Mouse (Mus musculus) MEL (cell line): Measurements from ENCODE around the gene Galnt3. TPM values are rescaled to one million over a fixed set of nuclear protein-coding genes. Genes with fewer than 3 reads are reported as not detected.

ENCODE experiments used
- DNase-seq: peaks from one replicate; pipeline ENCODE4 v3.0.0; 2011; ENCODE audit warnings: low read depth, low spot score
- H3K27ac ChIP-seq: 2 replicates; pipeline ENCODE4 v1.5.1; 2012; ENCODE audit warnings: low read depth, mild to moderate bottlenecking, control low read depth, low read length, moderate library complexity; ENCODE audit not compliant: control insufficient read depth
- H3K27me3 ChIP-seq, 2 experiments: fragments of 150-350 bp in 1 of 2; sonication (generic) in 1 of 2; 2 replicates each; pipeline ENCODE4 v1.6.1; 2012; ENCODE audit warnings: low read length in 2 of 2, mild to moderate bottlenecking in 2 of 2, improper control_type of control experiment in 1 of 2, moderate library complexity in 1 of 2; ENCODE audit not compliant: insufficient read depth in 2 of 2, control insufficient read depth in 1 of 2
- H3K36me3 ChIP-seq, 2 experiments: 2 replicates each; pipeline ENCODE4 v1.6.1; 2012 to 2014; ENCODE audit warnings: low read length in 2 of 2, improper control_type of control experiment in 1 of 2, inconsistent platforms in 1 of 2, mild to moderate bottlenecking in 1 of 2; ENCODE audit not compliant: insufficient read depth in 2 of 2, control insufficient read depth in 1 of 2
- H3K4me1 ChIP-seq, 2 experiments: fragments of 150-350 bp in 1 of 2; sonication (generic) in 1 of 2; 2 replicates each; pipeline ENCODE4 v1.6.1; 2012; ENCODE audit warnings: low read length in 2 of 2, improper control_type of control experiment in 1 of 2, mild to moderate bottlenecking in 1 of 2; ENCODE audit not compliant: insufficient read depth in 2 of 2, control insufficient read depth in 1 of 2
- H3K4me3 ChIP-seq, 2 experiments: fragments of 150-350 bp in 1 of 2; sonication (generic) in 1 of 2; 2 replicates each; pipeline ENCODE4 v1.5.1; 2012; ENCODE audit warnings: low read depth in 2 of 2, low read length in 2 of 2, mild to moderate bottlenecking in 2 of 2, moderate library complexity in 2 of 2, control low read depth in 1 of 2, improper control_type of control experiment in 1 of 2; ENCODE audit not compliant: control insufficient read depth in 1 of 2, insufficient read depth in 1 of 2
- H3K79me2 ChIP-seq: 2 replicates; pipeline ENCODE4 v1.6.1; 2012; ENCODE audit warnings: mild to moderate bottlenecking, low read length, moderate library complexity; ENCODE audit not compliant: control insufficient read depth, poor library complexity, insufficient read depth
- H3K9ac ChIP-seq: 2 replicates; pipeline ENCODE4 v1.6.1; 2012; ENCODE audit warnings: low read depth, mild to moderate bottlenecking, control low read depth, low read length, moderate library complexity; ENCODE audit not compliant: control insufficient read depth, poor library complexity, severe bottlenecking
- H3K9me3 ChIP-seq: fragments of 150-350 bp; sonication (generic); replicated peaks from 2 replicates; pipeline ENCODE4 v1.6.1; 2012; ENCODE audit warnings: mild to moderate bottlenecking, low read length, improper control_type of control experiment, moderate library complexity; ENCODE audit not compliant: insufficient read depth
- BHLHE40 ChIP-seq: IDR thresholded peaks from 2 replicates; pipeline ENCODE4 v1.6.1; 2012; ENCODE audit warnings: low read depth, mild to moderate bottlenecking, inconsistent platforms, low read length, improper control_type of control experiment, borderline replicate concordance
- CHD1 ChIP-seq: IDR thresholded peaks from 2 replicates; pipeline ENCODE4 v1.6.1; 2012; ENCODE audit warnings: low read depth, mild to moderate bottlenecking, inconsistent platforms, low read length, improper control_type of control experiment
- CHD2 ChIP-seq: IDR thresholded peaks from 2 replicates; pipeline ENCODE4 v1.6.1; 2011; ENCODE audit warnings: low read length, improper control_type of control experiment
- CTCF ChIP-seq, 3 experiments: IDR thresholded peaks in 2 of 3; conservative IDR thresholded peaks in 1 of 3; 2 replicates each; pipeline ENCODE4 v1.5.1; 2011 to 2012; ENCODE audit warnings: low read length in 3 of 3, low read depth in 2 of 3, mild to moderate bottlenecking in 2 of 3, improper control_type of control experiment in 1 of 3, inconsistent platforms in 1 of 3, mixed read lengths in 1 of 3, moderate library complexity in 1 of 3; ENCODE audit not compliant: control insufficient read depth in 1 of 3, insufficient read depth in 1 of 3, poor library complexity in 1 of 3, severe bottlenecking in 1 of 3
- E2F4 ChIP-seq: IDR thresholded peaks from 2 replicates; pipeline ENCODE4 v1.6.1; 2011; ENCODE audit warnings: low read depth, low read length, improper control_type of control experiment, borderline replicate concordance
- ELF1 ChIP-seq: IDR thresholded peaks from 2 replicates; pipeline ENCODE4 v1.6.1; 2014; ENCODE audit warnings: low read depth, mild to moderate bottlenecking, inconsistent platforms, low read length, improper control_type of control experiment, moderate library complexity
- EP300 ChIP-seq, 2 experiments: IDR thresholded peaks; 2 replicates each; pipeline ENCODE4 v1.6.1; 2011; ENCODE audit warnings: improper control_type of control experiment in 2 of 2, low read length in 2 of 2, low read depth in 1 of 2, mild to moderate bottlenecking in 1 of 2
- ETS1 ChIP-seq: IDR thresholded peaks from 2 replicates; pipeline ENCODE4 v1.6.1; 2012; ENCODE audit warnings: low read depth, mild to moderate bottlenecking, inconsistent platforms, low read length, improper control_type of control experiment, moderate library complexity
- GABPA ChIP-seq: IDR thresholded peaks from 2 replicates; pipeline ENCODE4 v1.6.1; 2012; ENCODE audit warnings: low read depth, mild to moderate bottlenecking, inconsistent platforms, low read length, improper control_type of control experiment, moderate library complexity
- HCFC1 ChIP-seq: IDR thresholded peaks from 2 replicates; pipeline ENCODE4 v1.6.1; 2012; ENCODE audit warnings: low read depth, mild to moderate bottlenecking, inconsistent platforms, low read length, improper control_type of control experiment, moderate library complexity
- JUND ChIP-seq: IDR thresholded peaks from 2 replicates; pipeline ENCODE4 v1.6.1; 2011; ENCODE audit warnings: low read depth, mild to moderate bottlenecking, improper control_type of control experiment, low read length
- KAT2A ChIP-seq: conservative IDR thresholded peaks from 2 replicates; pipeline ENCODE4 v1.6.1; 2012; ENCODE audit warnings: low read depth, low read length, improper control_type of control experiment, inconsistent platforms
- MAFK ChIP-seq: IDR thresholded peaks from 2 replicates; pipeline ENCODE4 v1.6.1; 2011; ENCODE audit warnings: low read depth, mild to moderate bottlenecking, low read length, improper control_type of control experiment, borderline replicate concordance
- MEF2A ChIP-seq: IDR thresholded peaks from 2 replicates; pipeline ENCODE4 v1.6.1; 2014; ENCODE audit warnings: low read depth, mild to moderate bottlenecking, inconsistent platforms, low read length, improper control_type of control experiment; ENCODE audit not compliant: poor library complexity, insufficient replicate concordance, severe bottlenecking; ENCODE audit errors: extremely low read depth
- MXI1 ChIP-seq: IDR thresholded peaks from 2 replicates; pipeline ENCODE4 v1.6.1; 2011; ENCODE audit warnings: mild to moderate bottlenecking, low read depth, low read length, improper control_type of control experiment
- MYB ChIP-seq: IDR thresholded peaks from 2 replicates; pipeline ENCODE4 v1.6.1; 2011; ENCODE audit warnings: mild to moderate bottlenecking, low read depth, low read length, improper control_type of control experiment
- MYC ChIP-seq: IDR thresholded peaks from 2 replicates; pipeline ENCODE4 v1.6.1; 2011; ENCODE audit warnings: low read depth, mild to moderate bottlenecking, low read length, improper control_type of control experiment, moderate library complexity
- NELFE ChIP-seq: IDR thresholded peaks from 2 replicates; pipeline ENCODE4 v1.6.1; 2011; ENCODE audit warnings: low read depth, low read length, improper control_type of control experiment
- NRF1 ChIP-seq: IDR thresholded peaks from 2 replicates; pipeline ENCODE4 v1.6.1; 2014; ENCODE audit warnings: low read depth, mild to moderate bottlenecking, inconsistent platforms, low read length, improper control_type of control experiment, moderate library complexity; ENCODE audit not compliant: poor library complexity, insufficient read depth, severe bottlenecking
- POLR2AphosphoS2 ChIP-seq: IDR thresholded peaks from 2 replicates; pipeline ENCODE4 v1.6.1; 2011; ENCODE audit warnings: low read length, improper control_type of control experiment
- POLR2AphosphoS5 ChIP-seq: IDR thresholded peaks from 2 replicates; pipeline ENCODE4 v1.6.1; 2012; ENCODE audit warnings: low read depth, borderline replicate concordance, mild to moderate bottlenecking, inconsistent platforms, low read length, moderate library complexity, mixed read lengths
- RAD21 ChIP-seq: IDR thresholded peaks from 2 replicates; pipeline ENCODE4 v1.6.1; 2011; ENCODE audit warnings: mild to moderate bottlenecking, low read depth, low read length, improper control_type of control experiment
- SIN3A ChIP-seq: IDR thresholded peaks from 2 replicates; pipeline ENCODE4 v1.6.1; 2012; ENCODE audit warnings: low read length, improper control_type of control experiment, inconsistent platforms
- TAL1 ChIP-seq: IDR thresholded peaks from 2 replicates; pipeline ENCODE4 v1.6.1; 2012; ENCODE audit warnings: mild to moderate bottlenecking, inconsistent platforms, low read length, moderate library complexity, mixed read lengths
- UBTF ChIP-seq: IDR thresholded peaks from 2 replicates; pipeline ENCODE4 v1.6.1; 2012; ENCODE audit warnings: low read depth, mild to moderate bottlenecking, inconsistent platforms, low read length, improper control_type of control experiment, moderate library complexity, borderline replicate concordance; ENCODE audit not compliant: insufficient read depth
- USF1 ChIP-seq: IDR thresholded peaks from 2 replicates; pipeline ENCODE4 v1.6.1; 2014; ENCODE audit warnings: low read depth, mild to moderate bottlenecking, inconsistent platforms, low read length, improper control_type of control experiment, moderate library complexity
- ZC3H11A ChIP-seq: IDR thresholded peaks from 2 replicates; pipeline ENCODE4 v1.6.1; 2012; ENCODE audit warnings: low read depth, mild to moderate bottlenecking, inconsistent platforms, low read length, improper control_type of control experiment
- ZKSCAN1 ChIP-seq: IDR thresholded peaks from 2 replicates; pipeline ENCODE4 v1.6.1; 2012; ENCODE audit warnings: low read depth, mild to moderate bottlenecking, inconsistent platforms, low read length, improper control_type of control experiment, moderate library complexity
- ZMIZ1 ChIP-seq: IDR thresholded peaks from 2 replicates; pipeline ENCODE4 v1.6.1; 2012; ENCODE audit warnings: low read depth, mild to moderate bottlenecking, inconsistent platforms, low read length, improper control_type of control experiment, moderate library complexity
- ZNF384 ChIP-seq: IDR thresholded peaks from 2 replicates; pipeline ENCODE4 v1.6.1; 2012; ENCODE audit warnings: low read depth, mild to moderate bottlenecking, inconsistent platforms, low read length, improper control_type of control experiment
- polyA plus RNA-seq, 2 experiments: library from polyadenylated mRNA; stranded (reverse) in 1 of 2; unstranded in 1 of 2; fragments of >175 nt in 1 of 2; fragments of >200 nt in 1 of 2; gene quantifications; 2 replicates each; pipeline versions ENCODE4 v1.2.1 to v1.2.4; 2012; ENCODE audit warnings: low replicate concordance in 2 of 2, low read depth in 1 of 2; ENCODE audit not compliant: insufficient read length in 2 of 2, insufficient read depth in 1 of 2, missing spikeins in 1 of 2
- total RNA-seq: library from RNA; depleted of rRNA; stranded (reverse); fragments of 300-350 nt; gene quantifications from 2 replicates; pipeline ENCODE4 v1.2.3, GENCODE M21; 2012

The Galnt3 gene
- total and polyA plus RNA-seq, 3 experiments: not detected

DNA sequence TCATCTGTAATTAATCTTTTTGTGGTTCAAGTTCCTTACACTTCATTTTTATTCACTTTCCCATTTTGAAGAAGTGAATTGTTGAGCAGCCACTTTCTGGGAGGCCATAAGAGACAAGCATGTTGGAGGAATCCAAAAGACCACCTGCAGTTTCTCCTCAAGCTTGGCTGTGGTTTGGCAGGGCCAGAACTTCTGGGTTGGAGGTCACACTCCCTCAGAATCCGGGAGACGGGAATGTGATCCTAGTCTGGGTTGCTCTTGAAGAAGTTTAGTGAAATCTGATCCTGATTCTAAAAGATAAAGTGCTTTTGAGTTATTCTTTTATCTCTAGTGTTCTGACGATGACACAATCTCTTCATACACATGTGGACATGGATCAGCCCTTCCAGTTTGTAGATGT is 25.7 kb upstream of the Galnt3 start:
- no peaks in the 10 kb centered on the region for H3K4me1 ChIP-seq
- no peaks in the 10 kb centered on the region for H3K36me3 ChIP-seq
- H3K9ac ChIP-seq: no peak overlapping the region
- DNase-seq: no peak
- TF ChIP-seq USF1 (no peak), TAL1 (no peak), JUND (no peak), NRF1 (no peak), ZKSCAN1 (no peak), UBTF (no peak), E2F4 (no peak), ZNF384 (no peak), BHLHE40 (no peak), SIN3A (no peak), ZC3H11A (no peak), ZMIZ1 (no peak), CHD2 (no peak), CHD1 (no peak), ELF1 (no peak), MXI1 (no peak), HCFC1 (no peak), MAFK (no peak), POLR2AphosphoS2 (no peak)
- TF ChIP-seq, all 39 proteins: peak for 0
- H3K27me3 ChIP-seq: no peaks in the 10 kb centered on the region
- no peaks in the 10 kb centered on the region for H3K9me3 ChIP-seq
- no peaks in the 10 kb centered on the region for H3K79me2 ChIP-seq
- H3K27ac ChIP-seq: no peak overlapping the region
- H3K4me3 ChIP-seq: no peak overlapping the region

GRCm38 (mm10) chr2:66148654-66149230 is 23.9 kb upstream of the Galnt3 start:
- TF ChIP-seq MEF2A (no peak), KAT2A (no peak), SIN3A (no peak), NELFE (no peak), ETS1 (no peak), MXI1 (no peak), E2F4 (no peak), POLR2AphosphoS5 (no peak), MYC (no peak), EP300 (IDR thresholded peaks at IDR 0.05; ENCODE audit: low read depth in 1 of 2, low read length in 2 of 2) (no peak), RAD21 (no peak), CTCF (IDR thresholded peaks at IDR 0.05 in 2 of 3, conservative IDR thresholded peaks at IDR 0.05 in 1 of 3; ENCODE audit: control insufficient read depth in 1 of 3, insufficient read depth in 1 of 3, low read depth in 2 of 3, low read length in 3 of 3, poor library complexity in 1 of 3, severe bottlenecking in 1 of 3) (no peak), BHLHE40 (no peak), MYB (no peak), HCFC1 (no peak), GABPA (no peak)
- Histone ChIP-seq H3K9me3 (no peaks in the 10 kb centered on the region), H3K4me1 (no peaks in the 10 kb centered on the region), H3K9ac (no peak overlapping the region), H3K27me3 (no peaks in the 10 kb centered on the region), H3K4me3 (no peak overlapping the region), H3K36me3 (no peaks in the 10 kb centered on the region), H3K27ac (no peak overlapping the region), H3K79me2 (no peaks in the 10 kb centered on the region)
- DNase-seq: no peak
